Mouse (Mus musculus) layer of hippocampus, adult 9-11 months (tissue): ENCODE data around the gene Rcc1l.

Source experiments
- DNase-seq: peaks from one replicate; pipeline ENCODE4 v3.0.0; 2022

Rcc1l gene

DNA sequence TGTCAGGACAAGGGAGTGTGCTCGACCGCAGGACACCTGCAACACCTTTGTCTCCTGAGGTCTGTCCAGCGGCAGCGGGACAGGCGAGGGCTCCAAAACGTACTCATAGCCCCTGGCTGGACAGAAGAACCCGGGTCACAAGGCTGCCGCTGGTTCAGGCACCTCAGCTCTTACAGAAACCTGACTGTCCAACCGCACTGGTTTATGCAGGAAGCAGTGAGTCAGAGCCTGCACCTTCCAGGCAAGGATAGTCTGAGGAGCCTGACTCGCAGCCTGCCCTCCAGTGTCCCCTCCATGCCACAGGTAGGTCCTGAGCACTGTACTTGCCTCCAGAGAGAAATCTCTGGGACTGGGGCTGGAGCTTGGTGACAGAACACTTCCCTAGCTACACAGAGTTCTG is 7.3 kb downstream of the Rcc1l start:
- no peak for DNase-seq

DNA sequence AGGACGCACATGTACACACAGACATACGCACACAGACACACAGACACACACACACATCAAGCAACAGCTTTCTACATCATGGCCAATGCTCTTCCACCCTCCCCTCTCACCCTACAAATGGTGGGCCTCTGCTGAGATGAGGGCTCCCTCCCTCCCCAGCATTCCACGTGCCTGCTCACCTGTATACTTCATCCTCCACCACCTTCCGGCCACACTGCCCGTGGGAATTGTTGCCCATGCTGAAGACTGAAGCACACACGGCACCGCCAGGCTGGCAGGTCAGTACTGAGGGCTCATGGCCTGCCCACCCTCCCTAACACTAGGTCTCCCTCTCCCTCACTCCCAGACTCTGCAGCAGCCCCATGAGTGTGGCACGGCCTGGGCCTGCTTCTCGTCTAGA is 8.5 kb downstream of the Rcc1l start:
- no peak for DNase-seq

DNA sequence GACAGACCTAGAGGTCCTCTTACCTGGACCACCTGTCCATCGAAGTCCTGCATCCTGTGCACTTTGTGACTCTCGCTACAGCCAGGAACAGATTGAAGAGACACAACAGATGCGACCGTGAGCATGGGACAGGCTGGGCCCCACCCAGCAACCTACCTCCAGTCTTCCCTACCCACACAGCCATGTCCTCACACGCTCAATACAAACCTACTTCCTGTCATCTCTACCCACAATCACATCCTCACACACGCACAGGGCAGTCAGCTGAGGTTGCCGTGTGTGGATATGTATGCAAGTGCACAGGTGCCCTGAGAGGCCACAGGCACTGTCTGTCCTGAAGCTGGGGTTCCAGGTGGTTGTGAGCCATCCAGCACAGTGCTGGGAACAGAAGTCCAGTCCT is 9.9 kb downstream of the Rcc1l start:
- DNase-seq: no peak

DNA sequence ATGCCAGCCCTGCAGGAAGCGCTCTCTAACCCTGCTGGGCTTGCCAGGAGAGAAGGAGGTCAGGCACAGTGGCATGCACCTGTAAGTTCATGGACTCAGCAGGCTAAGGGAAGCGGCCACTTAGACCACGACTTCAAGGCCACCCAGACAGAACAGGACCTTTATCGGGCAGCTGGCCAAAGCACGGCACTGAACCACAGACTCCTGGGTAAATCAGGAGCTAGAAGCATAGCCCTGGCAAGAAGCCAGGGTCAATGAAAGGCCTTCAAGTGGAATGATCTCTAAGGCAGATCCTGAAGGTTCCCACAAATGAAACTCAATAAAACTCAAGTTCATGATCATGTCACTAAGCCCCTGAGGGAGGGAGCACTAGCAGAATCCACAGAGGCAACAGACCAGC is 11.9 kb downstream of the Rcc1l start:
- DNase-seq: no peak

DNA sequence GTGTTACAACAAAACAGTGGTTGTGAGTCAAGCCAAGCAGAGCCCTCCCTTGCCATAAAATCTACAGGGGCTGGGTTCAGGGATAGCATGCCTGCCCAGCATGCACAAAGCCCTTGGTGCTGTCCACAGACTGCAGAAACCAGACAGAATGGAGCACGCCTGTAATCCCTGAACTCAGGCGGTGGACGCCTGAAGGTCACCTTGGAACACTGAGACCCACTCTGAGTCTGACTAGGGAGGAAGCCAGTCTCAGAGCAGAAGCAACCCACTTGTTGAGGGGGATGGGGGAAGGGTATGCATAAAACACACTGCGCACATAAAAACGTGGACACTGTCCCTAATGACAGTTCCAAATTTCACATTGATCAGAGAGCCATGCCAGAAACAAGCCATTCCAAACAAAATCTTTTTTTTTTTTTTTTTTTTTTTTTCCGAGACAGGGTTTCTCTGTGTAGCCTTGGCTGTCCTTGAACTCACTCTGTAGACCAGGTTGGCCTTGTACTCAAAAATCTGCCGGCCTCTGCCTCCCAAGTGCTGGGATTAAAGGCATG is 20.6 kb downstream of the Rcc1l start:
- no peak for DNase-seq

GRCm38 (mm10) chr5:134151895-134152294 is 24.7 kb downstream of the Rcc1l start:
- no peak for DNase-seq

- DNase-seq: no peak
Measured at GRCm38 (mm10) chr5:134148153-134148552, 28.4 kb downstream of the Rcc1l start.

DNA sequence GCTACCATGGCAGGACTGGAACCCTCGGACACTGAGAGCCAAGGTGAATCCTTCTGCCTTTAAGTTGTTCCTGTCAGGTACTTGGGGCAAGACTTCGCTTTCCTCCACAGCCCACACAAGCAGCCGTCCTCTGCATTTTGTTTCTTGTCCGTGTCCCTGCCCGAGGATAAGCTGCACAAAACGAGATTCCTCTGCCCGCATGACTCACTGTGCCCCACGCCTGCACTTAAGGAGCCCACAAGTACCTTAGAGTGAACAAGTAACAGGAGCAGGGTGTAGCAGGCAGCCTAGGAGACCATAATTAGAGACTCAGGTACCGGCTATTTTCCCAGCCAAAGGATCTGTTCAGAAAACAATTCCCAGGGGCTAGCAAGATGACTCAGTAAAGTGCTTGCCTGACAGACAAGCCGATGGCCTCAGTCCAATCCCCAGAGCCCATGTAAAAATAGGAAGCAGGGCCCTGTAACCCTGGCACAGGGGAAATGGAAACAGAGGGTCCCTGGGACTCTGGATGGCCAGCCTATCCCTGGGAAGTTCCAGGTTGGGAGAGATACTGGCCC is 29.3 kb downstream of the Rcc1l start:
- no peak for DNase-seq

GRCm38 (mm10) chr5:134144986-134145385 is 31.6 kb downstream of the Rcc1l start:
- DNase-seq: no peak

GRCm38 (mm10) chr5:134142381-134142780 is 34.2 kb downstream of the Rcc1l start:
- DNase-seq: no peak

GRCm38 (mm10) chr5:134141236-134141635 is 35.3 kb downstream of the Rcc1l start:
- DNase-seq: no peak

GRCm38 (mm10) chr5:134139429-134139828 is 37.1 kb downstream of the Rcc1l start:
- DNase-seq: no peak

- no peak for DNase-seq
Measured at GRCm38 (mm10) chr5:134137933-134138332, 38.6 kb downstream of the Rcc1l start.

- DNase-seq: no peak
Measured at GRCm38 (mm10) chr5:134136022-134136421, 40.6 kb downstream of the Rcc1l start.

DNA sequence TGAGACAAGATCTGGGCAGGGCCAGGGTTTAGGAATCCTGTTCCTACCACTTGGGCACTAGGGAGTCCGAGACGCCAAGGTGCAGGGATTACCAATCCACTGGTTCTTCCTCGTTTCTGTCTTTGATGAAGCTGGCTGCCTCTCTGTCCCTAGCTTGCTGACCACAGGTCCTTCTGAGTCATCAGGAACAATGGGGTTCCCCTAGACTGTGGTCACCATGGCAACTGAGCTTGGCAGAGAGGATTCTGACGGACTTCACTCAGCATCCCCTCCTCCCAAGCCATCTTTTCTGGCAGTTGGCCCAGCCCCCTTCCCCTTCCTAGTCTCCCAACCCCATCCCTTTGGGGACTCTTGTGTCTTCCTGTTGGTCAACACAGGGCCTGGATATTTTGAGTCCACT is 45.0 kb downstream of the Rcc1l start:
- DNase-seq: no peak

DNA sequence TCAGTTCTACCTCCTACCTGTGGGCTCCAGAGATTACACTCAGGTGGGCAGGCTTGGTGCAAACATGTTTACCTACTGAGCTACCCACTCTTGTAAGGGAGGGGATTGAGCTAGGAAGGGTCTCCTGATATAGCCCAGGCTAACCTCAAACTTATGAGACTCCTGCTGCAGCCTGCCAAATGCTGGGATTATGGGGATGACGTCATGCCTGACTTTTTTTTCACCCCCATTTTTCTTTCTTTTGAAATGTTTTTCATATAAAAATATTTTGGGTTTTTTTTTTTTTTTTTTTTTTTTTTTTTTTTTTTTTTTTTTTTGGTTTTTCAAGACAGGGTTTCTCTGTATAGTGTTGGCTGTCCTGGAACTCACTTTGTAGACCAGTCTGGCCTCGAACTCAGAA is 50.3 kb downstream of the Rcc1l start:
- no peak for DNase-seq

GRCm38 (mm10) chr5:134123846-134124245 is 52.7 kb downstream of the Rcc1l start:
- DNase-seq: no peak

DNA sequence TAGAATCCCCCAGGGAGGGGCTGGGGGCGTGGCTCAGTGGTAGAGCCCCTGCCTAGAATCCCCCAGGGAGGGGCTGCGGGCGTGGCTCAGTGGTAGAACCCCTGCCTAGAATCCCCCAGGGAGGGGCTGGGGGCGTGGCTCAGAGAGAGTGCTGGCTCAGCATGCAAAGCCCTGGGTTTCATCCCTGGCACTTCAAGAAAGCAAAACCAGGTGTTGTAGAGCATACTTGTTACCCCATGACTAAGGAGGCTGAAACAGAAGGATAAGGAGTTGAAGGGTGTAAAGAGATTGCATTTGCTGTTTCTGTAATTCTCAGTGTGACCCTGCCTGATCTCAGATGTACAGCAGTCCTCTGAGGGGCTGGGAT is 54.7 kb downstream of the Rcc1l start:
- no peak for DNase-seq

DNA sequence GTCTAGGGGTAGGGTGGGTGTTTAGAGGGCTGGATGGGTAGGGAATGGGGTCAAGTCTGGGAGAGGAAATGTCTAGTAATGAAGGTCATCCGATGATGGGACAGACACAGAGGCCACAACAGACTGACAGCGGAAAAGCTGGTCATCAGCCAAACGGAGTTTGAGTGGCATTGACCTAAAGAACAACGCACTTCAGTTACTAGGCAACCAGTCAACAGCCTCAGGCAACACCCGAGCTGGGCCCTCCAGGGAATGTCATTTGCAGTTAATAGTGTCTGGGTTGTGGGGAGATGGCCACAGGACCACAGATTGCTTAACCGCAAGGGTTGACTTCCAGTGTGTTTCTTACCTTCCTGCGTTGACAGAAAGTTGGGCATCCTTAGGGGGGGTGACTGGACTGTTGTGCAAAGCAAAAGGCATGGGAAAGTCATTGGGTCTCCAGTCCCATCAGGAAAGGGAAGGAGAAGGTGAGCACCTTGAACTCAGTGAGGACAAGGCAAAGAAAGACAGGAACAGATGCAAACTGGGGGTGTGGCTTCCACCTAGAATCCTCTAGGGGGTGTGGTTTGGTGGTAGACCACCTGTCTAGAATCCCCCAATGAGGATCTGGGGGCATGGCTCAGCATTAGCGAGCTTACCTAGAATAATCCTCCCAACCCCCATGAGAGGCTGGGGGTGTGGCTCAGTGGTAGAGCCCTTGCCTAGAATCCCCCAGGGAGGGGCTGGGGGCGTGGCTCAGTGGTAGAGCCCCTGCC is 55.3 kb downstream of the Rcc1l start:
- DNase-seq: no peak

DNA sequence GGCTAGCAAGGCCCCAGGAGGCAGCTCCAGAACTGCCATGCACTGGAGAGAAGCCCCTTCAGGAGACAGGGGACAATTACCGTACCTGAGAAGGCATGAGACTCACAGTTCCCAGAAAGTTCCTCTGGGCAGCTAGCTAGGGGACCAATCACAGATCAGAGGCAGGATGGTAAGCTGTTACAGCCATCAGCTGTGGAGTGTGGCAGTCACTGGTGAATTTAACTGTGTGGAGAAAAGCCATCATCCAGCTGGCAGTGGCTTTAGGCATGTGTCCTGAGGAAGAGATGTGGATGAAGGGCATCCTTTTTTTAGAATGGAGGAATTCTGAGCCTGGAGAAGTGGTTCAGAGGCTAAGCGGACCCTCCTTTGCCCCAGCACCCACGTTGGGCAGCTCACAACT is 56.4 kb downstream of the Rcc1l start:
- DNase-seq: no peak

DNA sequence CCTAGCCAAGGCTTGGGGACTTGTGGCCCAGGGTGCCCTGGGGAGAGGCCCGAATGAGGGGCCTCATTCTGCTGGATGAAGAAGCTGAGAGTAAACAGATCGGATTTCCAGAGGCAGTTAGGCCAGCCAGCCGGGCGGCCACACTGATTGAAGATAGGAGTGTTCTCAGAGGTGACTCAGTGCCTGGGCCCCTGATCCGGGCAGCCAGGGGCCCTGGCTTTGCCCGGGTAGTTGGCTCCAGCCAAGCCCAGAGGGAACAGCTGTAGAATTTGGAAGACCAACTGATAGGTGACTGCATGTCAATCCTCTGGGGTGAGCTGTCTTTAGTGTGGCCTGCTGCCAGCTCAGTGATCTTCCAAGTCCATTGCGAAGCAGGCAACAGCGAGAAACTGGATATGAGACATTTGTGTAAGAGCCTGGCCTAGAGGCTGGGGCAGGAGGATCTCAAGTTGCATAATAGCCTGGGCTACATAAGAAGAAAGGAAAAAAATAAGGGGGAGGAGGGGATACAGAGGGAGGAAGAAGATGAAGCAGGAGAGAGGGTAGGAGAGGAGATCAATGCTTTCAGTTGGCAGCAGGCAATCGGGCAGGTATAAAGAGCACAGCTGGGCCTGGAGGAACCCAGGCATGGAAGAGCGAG is 57.0 kb downstream of the Rcc1l start:
- no peak for DNase-seq

DNA sequence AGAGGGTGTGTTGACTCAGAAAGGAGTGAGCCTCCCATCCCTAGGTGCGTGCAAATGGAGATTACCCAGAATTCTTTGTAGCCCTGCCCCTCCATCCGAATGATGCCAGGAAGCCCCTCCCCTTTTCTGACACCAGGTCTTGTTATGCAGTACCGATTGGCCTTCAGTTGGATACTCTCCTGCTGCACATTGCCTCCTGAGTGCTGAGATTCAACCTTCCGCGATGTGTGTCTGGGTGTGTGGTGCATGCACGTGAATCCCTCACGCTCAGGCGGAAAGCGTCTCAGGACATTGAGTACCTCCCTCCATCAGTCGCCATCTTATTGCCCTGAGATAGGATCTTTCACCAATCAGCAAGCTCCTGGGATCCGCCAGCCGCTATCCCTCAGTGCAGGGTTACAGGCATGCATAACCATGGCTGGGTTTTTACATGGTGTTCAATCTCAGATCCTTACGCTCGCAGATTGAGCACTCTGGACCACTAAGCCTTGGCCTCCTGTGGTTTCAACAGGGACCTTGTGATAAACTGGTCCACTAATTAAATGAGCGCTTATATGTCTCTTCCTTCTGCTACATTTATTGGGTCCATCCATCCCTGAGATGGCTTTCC is 57.7 kb downstream of the Rcc1l start:
- DNase-seq: no peak

DNA sequence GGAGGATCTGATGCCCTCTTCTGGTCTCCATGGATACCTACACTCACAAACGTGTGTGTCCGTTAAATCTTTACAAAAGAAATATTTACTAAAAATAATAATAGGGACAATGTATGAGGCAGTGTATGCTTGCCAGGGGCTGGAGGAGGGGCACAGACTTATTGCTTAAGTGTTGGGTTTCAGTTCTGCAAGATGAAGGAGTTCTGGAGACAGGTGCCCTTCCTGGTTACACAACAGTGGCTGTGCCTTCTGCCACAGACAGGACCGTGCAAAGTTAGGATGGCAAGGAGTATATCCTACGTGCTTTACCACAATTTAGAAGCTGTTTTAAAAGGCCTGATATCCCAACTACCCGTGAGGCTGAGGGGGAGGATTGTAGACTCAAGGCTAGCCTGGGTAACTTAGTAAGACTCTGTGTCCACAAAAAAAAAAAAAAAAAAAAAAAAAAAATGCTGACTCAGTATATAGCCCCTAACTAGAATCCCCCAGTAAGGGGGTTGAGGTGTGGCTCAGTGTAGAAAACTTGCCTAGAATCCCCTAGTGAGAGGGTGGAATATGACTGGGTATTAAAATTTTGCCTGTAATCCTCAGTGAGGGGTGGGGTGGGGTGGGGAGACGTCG is 60.8 kb downstream of the Rcc1l start:
- DNase-seq: no peak
